Mouse (Mus musculus) naive thymus-derived CD4-positive, alpha-beta T cell, adult 2 months (primary cell): ENCODE results near the gene Ctnnd2.

Source experiments
- DNase-seq: peaks from one replicate; pipeline ENCODE4 v3.0.0-alpha.2; 2011; ENCODE audit warnings: low read depth

The Ctnnd2 gene

DNA sequence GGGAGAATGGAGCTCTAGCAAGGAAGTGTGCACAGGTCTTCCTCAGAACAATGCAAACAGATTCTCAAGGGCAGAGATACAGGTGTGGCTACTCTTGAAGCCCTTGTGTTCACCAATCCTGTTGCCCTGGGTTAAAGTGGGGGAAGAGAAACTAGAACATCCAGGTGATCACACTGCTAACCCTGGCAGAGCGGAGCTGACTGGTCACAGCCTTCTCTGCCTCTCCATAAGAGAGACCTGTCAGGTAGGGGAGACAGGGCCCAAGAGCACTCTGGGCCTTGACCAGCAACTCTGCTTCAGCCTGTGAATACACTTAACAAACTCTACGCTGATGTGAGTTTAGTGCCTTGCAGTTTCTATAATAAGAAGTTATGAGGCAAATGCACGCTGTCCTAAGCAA, 820.5 kb downstream of the Ctnnd2 start:
- DNase-seq, result no peak

- DNase-seq, result no peak
These were observed 823.0 kb downstream of the Ctnnd2 start for GRCm38 (mm10) chr15:30995346-30995745.

DNA sequence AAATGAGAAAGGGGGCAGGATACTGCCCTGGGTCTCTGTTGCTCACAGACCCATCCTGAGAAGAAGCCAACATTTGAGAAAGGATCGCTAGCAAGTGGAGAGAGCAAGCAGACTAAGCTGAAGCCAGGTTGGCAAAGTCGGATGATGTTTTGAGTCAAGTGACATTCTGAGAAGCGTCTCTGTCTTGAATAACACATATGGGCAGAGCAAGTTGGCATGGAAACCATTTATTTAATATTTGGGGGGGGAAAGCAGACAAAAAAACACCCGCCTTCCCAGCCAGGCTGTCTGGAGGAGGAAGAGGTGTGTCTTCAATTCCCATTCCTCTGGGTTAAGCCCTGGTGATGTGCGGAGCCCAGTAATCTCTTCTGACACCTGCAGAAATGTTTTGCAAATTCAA, 832.1 kb downstream of the Ctnnd2 start:
- DNase-seq, result no peak

DNA sequence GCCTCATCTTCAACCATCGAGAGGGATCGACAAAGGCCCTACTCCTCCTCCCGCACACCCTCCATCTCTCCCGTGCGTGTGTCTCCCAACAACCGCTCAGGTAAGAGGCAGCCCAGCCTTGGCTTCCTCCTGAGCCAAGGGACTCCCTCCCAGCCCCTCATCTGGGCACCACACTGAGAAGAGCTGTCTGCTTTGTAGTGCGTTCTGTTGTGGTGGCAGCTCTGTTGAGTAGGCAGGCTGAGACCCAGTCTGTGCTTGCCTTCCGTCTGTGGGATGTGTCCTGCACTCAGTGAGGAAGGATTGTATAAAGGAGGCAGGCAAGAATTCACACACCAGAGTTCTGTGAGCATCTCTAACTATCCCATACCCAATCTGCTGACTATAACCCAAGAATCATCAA, 832.6 kb downstream of the Ctnnd2 start:
- DNase-seq, result no peak

- no peak for DNase-seq
These were observed 833.8 kb downstream of the Ctnnd2 start for GRCm38 (mm10) chr15:31006050-31006824.

GRCm38 (mm10) chr15:31006825-31007157, 834.4 kb downstream of the Ctnnd2 start:
- DNase-seq, result no peak

- DNase-seq, result no peak
These were observed 836.2 kb downstream of the Ctnnd2 start for GRCm38 (mm10) chr15:31008594-31008993.

- no peak for DNase-seq
These were observed 848.4 kb downstream of the Ctnnd2 start for GRCm38 (mm10) chr15:31020769-31021168.

DNA sequence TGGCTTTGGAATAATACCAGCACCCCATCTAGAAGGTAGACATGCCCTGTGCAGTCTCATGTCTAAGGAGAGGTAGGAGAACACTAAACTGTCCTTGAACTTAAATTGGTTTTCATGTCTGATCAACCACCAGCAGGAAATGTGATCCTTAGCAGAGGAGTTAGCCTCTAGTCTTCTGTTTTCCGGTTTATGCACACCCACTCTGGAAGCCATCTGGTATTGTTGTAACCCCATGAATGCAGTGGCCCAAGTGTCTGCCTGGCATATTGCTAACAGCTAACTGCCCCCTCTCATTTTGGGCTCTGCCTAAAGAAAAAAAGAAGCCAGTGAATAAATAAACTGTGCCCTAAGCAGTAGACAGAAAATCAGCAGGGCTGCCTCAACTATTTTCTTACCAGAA, 849.6 kb downstream of the Ctnnd2 start:
- DNase-seq, result no peak

- DNase-seq, result no peak
These were observed 850.1 kb downstream of the Ctnnd2 start for GRCm38 (mm10) chr15:31022497-31022896.

DNA sequence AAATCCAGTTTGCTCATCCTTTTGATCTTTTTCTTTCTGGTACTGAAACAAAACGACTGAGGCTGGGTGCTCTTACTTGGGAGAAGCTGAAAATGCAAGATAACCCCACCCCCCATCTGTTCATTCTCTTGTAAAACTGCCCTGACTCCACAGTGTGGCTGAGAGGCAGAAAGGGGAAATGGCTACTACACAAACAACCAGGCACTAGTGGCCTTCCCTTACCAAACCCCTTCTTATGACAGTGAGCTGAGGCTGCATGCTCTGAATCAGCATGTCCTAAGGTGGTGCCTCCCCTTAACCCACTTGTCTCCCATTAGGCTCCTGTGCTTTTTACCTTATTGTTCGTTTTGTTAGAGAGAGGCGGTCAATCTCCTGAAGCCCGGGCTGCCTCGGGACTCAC, 851.4 kb downstream of the Ctnnd2 start:
- no peak for DNase-seq

DNA sequence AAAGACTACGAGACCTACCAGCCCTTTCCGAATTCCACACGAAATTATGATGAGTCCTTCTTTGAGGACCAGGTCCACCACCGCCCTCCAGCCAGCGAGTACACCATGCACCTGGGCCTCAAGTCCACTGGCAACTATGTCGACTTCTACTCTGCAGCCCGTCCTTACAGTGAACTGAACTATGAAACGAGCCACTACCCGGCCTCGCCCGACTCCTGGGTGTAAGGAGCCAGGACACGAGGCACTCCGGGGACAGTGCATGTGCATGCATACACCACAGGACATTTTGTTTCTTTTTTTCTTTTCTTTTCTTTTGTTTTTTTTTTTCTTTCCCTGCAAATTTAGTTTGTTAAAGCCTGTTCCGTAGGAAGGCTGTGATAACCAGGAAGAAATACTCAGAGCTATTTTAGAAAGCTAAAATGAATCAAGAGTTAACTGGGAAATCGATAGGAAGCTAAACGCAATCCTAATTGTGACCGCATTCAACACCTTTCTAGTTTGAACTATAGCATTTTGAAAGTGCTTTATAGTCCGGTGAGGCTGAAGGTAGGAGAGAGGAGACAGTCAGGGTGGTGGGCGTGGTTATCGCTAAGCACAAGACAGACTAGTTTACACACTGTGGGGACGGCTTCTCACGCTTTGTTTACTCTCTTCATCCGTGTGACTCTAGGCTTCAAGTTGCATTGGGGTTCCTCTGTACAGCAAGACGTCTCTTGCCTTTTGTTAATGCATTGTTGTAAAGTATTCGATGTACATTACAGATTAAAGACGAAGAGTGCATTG, 855.2 kb downstream of the Ctnnd2 start:
- DNase-seq, result no peak

GRCm38 (mm10) chr15:31044983-31045382, 872.6 kb downstream of the Ctnnd2 start:
- no peak for DNase-seq

- no peak for DNase-seq
These were observed 879.1 kb downstream of the Ctnnd2 start for GRCm38 (mm10) chr15:31051496-31051895.

GRCm38 (mm10) chr15:31056145-31056544, 883.8 kb downstream of the Ctnnd2 start:
- DNase-seq, result no peak

- no peak for DNase-seq
These were observed 885.9 kb downstream of the Ctnnd2 start for GRCm38 (mm10) chr15:31058315-31058714.

DNA sequence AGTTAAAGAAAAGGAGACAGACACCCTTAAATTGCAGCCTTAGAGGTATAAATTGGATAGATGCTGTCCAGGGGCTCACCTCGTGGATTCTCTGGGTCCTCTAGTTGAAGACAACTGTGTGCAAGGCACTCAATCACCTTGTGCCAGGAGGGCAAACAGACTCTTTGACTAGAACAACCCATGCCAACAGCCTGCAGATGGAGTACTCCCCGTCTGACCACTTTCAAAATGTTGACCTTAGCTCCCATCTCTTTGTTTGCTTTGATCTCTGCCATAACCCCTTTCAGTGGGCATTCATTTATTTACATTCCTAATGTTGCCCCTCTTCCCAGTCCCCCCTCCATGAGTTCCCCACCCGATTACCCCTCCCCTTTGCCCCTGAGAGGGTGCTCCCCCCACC, 891.3 kb downstream of the Ctnnd2 start:
- no peak for DNase-seq

DNA sequence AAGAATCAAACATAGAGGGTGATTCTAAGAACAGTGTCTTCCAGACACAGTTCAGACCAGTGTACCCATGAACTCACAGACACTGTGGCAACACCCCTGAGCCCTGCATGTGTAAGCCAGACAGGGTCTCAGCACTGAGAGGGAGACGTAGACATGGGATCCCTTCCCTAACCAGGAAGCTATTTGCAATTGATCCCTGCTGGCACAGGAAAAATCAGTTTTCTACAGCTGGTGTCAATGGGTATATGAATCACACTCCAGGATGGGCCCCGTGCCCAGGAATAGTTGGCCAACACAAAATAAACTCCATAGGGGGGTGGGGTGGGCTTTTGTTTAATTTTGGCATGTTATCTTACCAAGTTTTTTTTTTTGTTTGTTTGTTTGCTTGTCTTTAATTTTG, 895.7 kb downstream of the Ctnnd2 start:
- DNase-seq, result no peak

- no peak for DNase-seq
These were observed 897.9 kb downstream of the Ctnnd2 start for GRCm38 (mm10) chr15:31070311-31070710.
